Mouse (Mus musculus) C2C12 (cell line): ENCODE data around the gene Brd2.

Source experiments
- CTCF ChIP-seq: IDR thresholded peaks from one replicate; pipeline ENCODE4 v1.5.1; 2011; ENCODE audit not compliant: control insufficient read depth, insufficient read depth, insufficient read length
- MYOG ChIP-seq: IDR thresholded peaks from one replicate; pipeline ENCODE4 v1.6.1; 2011; ENCODE audit not compliant: control insufficient read depth, insufficient read length; ENCODE audit errors: extremely low read depth
- USF1 ChIP-seq: IDR thresholded peaks from one replicate; pipeline ENCODE4 v1.6.1; 2011; ENCODE audit warnings: low read depth, mild to moderate bottlenecking, control low read depth, moderate library complexity

DNA sequence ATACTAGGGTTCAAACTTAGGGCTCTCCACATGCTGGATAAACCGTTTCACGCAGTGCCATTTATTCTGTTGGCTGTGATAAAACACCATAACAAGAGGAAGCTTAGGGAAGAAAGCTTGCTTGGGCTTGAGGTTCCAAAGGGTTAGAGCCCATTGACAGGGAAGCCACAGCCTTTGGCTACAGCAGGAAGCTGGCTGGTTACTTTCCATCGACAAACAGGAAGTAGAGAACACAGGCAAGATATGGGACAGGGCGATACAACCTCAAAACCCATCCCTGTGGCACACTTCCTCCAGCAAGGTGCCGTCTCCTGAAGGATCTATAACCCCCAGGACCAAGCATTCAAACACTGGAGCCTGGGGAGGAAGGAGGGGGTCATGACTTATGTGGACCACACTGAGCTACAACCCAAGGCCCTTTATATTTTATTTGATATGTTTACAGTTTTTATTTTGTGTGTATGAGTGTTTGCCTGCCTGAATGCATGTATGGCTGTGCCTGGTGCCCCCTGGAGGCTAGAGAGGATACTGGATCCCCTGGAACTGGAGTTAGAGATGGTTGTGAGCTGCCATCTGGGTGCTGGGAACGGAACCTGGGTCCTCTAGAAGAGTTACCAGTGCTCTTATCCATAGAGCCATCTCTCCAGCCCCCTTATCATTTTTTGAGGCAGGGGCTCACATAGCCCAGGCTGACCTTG lies 42.7 kb upstream of the Brd2 start:
- TF ChIP-seq USF1: no peak
- TF ChIP-seq CTCF: no peak
- no peak for TF ChIP-seq MYOG
